Mouse (Mus musculus): ENCODE data around the gene B230104I21Rik. TPM values are rescaled to one million over a fixed set of nuclear protein-coding genes. Genes with fewer than 3 reads are reported as not detected.

B230104I21Rik gene
- polyA plus RNA-seq, 1 experiment from 2014 or later: 0.17 TPM

GRCm38 (mm10) chr4:154378876-154379275, 42.9 kb downstream of the B230104I21Rik start:
- Histone ChIP-seq H3K9ac (ENCODE audit: low read length) (no peak overlapping the region), H3K4me2 (ENCODE audit: low read depth, low read length) (no peak overlapping the region), H3K4me3 (ENCODE audit: low read length) (no peak overlapping the region), H3K36me3 (ENCODE audit: control insufficient read depth, insufficient read depth) (no peaks in the 10 kb centered on the region), H3K27ac (ENCODE audit: low read length) (no peak overlapping the region), H3K9me3 (replicated peaks; ENCODE audit: control insufficient read depth, low read length) (no peaks in the 10 kb centered on the region), H3K27me3 (ENCODE audit: control insufficient read depth, insufficient read depth, low read length) (no peaks in the 10 kb centered on the region; the same call in 1 of the 2 replicates), H3K4me1 (ENCODE audit: control insufficient read depth, insufficient read depth, low read length) (0 out of 2 replicates have a peak, but pooled peaks cover 2% of the 10 kb centered on the region)
- 89% methylated on average over 2 of the region's 2 CpGs for WGBS
- no peak for ATAC-seq (replicated peaks; ENCODE audit: extremely low read depth, insufficient read depth, low FRiP score)

GRCm38 (mm10) chr4:154385208-154385607, 49.3 kb downstream of the B230104I21Rik start:
- H3K27me3 ChIP-seq (ENCODE audit: control insufficient read depth, insufficient read depth, low read length): peaks cover 4% of the 10 kb centered on the region; the same call in 1 of the 2 replicates
- 74% methylated on average over 8 of the region's 8 CpGs for WGBS
- H3K36me3 ChIP-seq (ENCODE audit: control insufficient read depth, insufficient read depth): no peaks in the 10 kb centered on the region
- H3K9me3 ChIP-seq (replicated peaks; ENCODE audit: control insufficient read depth, low read length): no peaks in the 10 kb centered on the region
- H3K4me2 ChIP-seq (ENCODE audit: low read depth, low read length): no peak overlapping the region
- H3K4me1 ChIP-seq (ENCODE audit: control insufficient read depth, insufficient read depth, low read length): peaks cover 14% of the 10 kb centered on the region
- H3K9ac ChIP-seq (ENCODE audit: low read length): no peak overlapping the region
- no peak overlapping the region for H3K4me3 ChIP-seq (ENCODE audit: low read length)
- ATAC-seq (replicated peaks; ENCODE audit: extremely low read depth, insufficient read depth, low FRiP score): no peak
- no peak overlapping the region for H3K27ac ChIP-seq (ENCODE audit: low read length)

GRCm38 (mm10) chr4:154385918-154386317, 50.0 kb downstream of the B230104I21Rik start:
- WGBS: 49% methylated on average over 2 of the region's 2 CpGs
- H3K9me3 ChIP-seq (replicated peaks; ENCODE audit: control insufficient read depth, low read length): no peaks in the 10 kb centered on the region

GRCm38 (mm10) chr4:154386810-154387209, 50.9 kb downstream of the B230104I21Rik start:
- no peaks in the 10 kb centered on the region for H3K36me3 ChIP-seq (ENCODE audit: control insufficient read depth, insufficient read depth)
- no peak overlapping the region for H3K4me2 ChIP-seq (ENCODE audit: low read depth, low read length)
- no peak overlapping the region for H3K4me3 ChIP-seq (ENCODE audit: low read length)
- ATAC-seq (replicated peaks; ENCODE audit: extremely low read depth, insufficient read depth, low FRiP score): no peak
- H3K9me3 ChIP-seq (replicated peaks; ENCODE audit: control insufficient read depth, low read length): no peaks in the 10 kb centered on the region
- 0 out of 2 replicates have a peak overlapping the region, but pooled peaks have one; percentile 32 for H3K9ac ChIP-seq (ENCODE audit: low read length)
- 36% methylated on average over 8 of the region's 8 CpGs for WGBS
- H3K27ac ChIP-seq (ENCODE audit: low read length): no peak overlapping the region
- H3K27me3 ChIP-seq (ENCODE audit: control insufficient read depth, insufficient read depth, low read length): peaks cover 4% of the 10 kb centered on the region; the same call in 1 of the 2 replicates
- peaks cover 28% of the 10 kb centered on the region for H3K4me1 ChIP-seq (ENCODE audit: control insufficient read depth, insufficient read depth, low read length)

More at GRCm38 (mm10) chr4:154385918-154386317, 50.0 kb downstream of the B230104I21Rik start:
- H3K36me3 ChIP-seq (ENCODE audit: control insufficient read depth, insufficient read depth): no peaks in the 10 kb centered on the region
- no peak overlapping the region for H3K4me3 ChIP-seq (ENCODE audit: low read length)
- H3K4me2 ChIP-seq (ENCODE audit: low read depth, low read length): no peak overlapping the region
- peaks cover 19% of the 10 kb centered on the region for H3K4me1 ChIP-seq (ENCODE audit: control insufficient read depth, insufficient read depth, low read length)
- no peak for ATAC-seq (replicated peaks; ENCODE audit: extremely low read depth, insufficient read depth, low FRiP score)
- H3K27me3 ChIP-seq (ENCODE audit: control insufficient read depth, insufficient read depth, low read length): peaks cover 4% of the 10 kb centered on the region; the same call in 1 of the 2 replicates
- H3K9ac ChIP-seq (ENCODE audit: low read length): no peak overlapping the region
- H3K27ac ChIP-seq (ENCODE audit: low read length): no peak overlapping the region

- Histone ChIP-seq H3K27me3 (ENCODE audit: control insufficient read depth, insufficient read depth, low read length) (peaks cover 4% of the 10 kb centered on the region; the same call in 1 of the 2 replicates), H3K4me2 (ENCODE audit: low read depth, low read length) (no peak overlapping the region), H3K9me3 (replicated peaks; ENCODE audit: control insufficient read depth, low read length) (no peaks in the 10 kb centered on the region), H3K9ac (ENCODE audit: low read length) (no peak overlapping the region), H3K27ac (ENCODE audit: low read length) (no peak overlapping the region), H3K4me3 (ENCODE audit: low read length) (no peak overlapping the region), H3K4me1 (ENCODE audit: control insufficient read depth, insufficient read depth, low read length) (peaks cover 47% of the 10 kb centered on the region), H3K36me3 (ENCODE audit: control insufficient read depth, insufficient read depth) (no peaks in the 10 kb centered on the region)
- WGBS: 88% methylated on average over 2 of the region's 2 CpGs
- ATAC-seq (replicated peaks; ENCODE audit: extremely low read depth, insufficient read depth, low FRiP score): no peak
These were observed 53.7 kb downstream of the B230104I21Rik start for GRCm38 (mm10) chr4:154389641-154390040.

DNA sequence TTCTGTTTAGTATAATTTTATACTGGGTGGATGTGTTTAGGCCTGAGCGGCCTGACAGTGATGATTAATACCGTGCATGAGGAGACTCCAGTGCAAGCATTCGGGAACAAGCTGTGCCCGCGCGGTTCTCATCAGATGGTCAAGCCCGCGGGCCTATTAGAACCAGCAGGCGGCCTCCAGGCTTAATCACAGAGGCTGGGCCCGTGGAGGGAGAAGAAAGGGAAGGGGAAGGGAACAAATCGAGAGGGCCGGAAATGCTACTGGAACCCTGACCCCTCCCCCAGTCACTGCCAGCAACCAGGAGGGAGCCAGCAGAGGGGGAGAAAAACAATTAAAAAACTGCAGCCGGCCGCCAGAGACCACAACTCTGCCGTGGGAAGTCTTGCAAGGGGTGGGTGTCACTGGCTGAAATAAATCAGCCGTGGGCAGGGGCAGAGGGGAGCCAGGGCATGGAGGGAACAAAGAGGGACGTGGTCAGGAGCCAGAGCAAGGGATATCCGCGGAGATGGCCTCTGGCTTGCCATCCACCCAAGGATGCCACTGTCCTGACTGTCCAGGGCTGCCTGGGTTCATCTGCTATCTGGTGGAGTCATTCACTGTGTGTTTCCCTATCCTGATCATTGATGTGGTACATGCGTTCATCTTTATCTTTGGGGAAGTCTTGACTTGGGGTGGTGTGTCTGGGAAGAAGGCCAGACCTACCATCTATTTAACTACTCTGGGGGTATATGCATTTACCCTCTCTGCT, 54.6 kb downstream of the B230104I21Rik start:
- Histone ChIP-seq H3K9ac (ENCODE audit: low read length) (peak overlapping the region; percentile 10; the same call in 1 of the 2 replicates), H3K9me3 (replicated peaks; ENCODE audit: control insufficient read depth, low read length) (no peaks in the 10 kb centered on the region), H3K4me2 (ENCODE audit: low read depth, low read length) (no peak overlapping the region), H3K4me3 (ENCODE audit: low read length) (no peak overlapping the region), H3K27me3 (ENCODE audit: control insufficient read depth, insufficient read depth, low read length) (peaks cover 4% of the 10 kb centered on the region; the same call in 1 of the 2 replicates), H3K4me1 (ENCODE audit: control insufficient read depth, insufficient read depth, low read length) (peaks cover 48% of the 10 kb centered on the region), H3K36me3 (ENCODE audit: control insufficient read depth, insufficient read depth) (no peaks in the 10 kb centered on the region), H3K27ac (ENCODE audit: low read length) (no peak overlapping the region)
- 36% methylated on average over 20 of the region's 20 CpGs for WGBS
- ATAC-seq (replicated peaks; ENCODE audit: extremely low read depth, insufficient read depth, low FRiP score): no peak

DNA sequence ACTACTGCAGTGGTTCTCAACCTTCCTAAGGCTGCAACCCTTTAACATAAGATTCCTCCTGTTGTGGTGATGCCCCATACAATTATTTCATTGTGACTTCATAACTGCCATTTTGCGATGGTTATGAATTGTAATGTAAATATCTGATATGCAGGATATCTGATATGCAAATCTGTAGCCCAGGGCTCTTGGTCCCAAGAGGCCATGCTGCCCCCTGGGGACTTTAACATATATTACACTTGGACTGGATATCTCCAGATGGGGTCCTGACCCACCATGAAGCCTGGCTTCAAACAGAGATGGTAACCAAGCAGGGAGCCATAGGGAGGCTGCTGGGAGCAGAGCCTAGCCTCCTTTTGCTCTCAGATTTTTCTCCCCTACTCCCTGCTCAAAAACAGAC, 56.7 kb downstream of the B230104I21Rik start:
- H3K4me1 ChIP-seq (ENCODE audit: control insufficient read depth, insufficient read depth, low read length): peaks cover 38% of the 10 kb centered on the region
- H3K4me3 ChIP-seq (ENCODE audit: low read length): no peak overlapping the region
- peaks cover 4% of the 10 kb centered on the region; the same call in 1 of the 2 replicates for H3K27me3 ChIP-seq (ENCODE audit: control insufficient read depth, insufficient read depth, low read length)
- peak overlapping the region; percentile 92 for H3K27ac ChIP-seq (ENCODE audit: low read length)
- no peak for ATAC-seq (replicated peaks; ENCODE audit: extremely low read depth, insufficient read depth, low FRiP score)
- H3K9me3 ChIP-seq (replicated peaks; ENCODE audit: control insufficient read depth, low read length): no peaks in the 10 kb centered on the region
- H3K4me2 ChIP-seq (ENCODE audit: low read depth, low read length): no peak overlapping the region
- peak overlapping the region; percentile 39; the same call in 1 of the 2 replicates for H3K9ac ChIP-seq (ENCODE audit: low read length)
- H3K36me3 ChIP-seq (ENCODE audit: control insufficient read depth, insufficient read depth): no peaks in the 10 kb centered on the region
- WGBS: 69% methylated on average over 1 of the region's 1 CpGs

GRCm38 (mm10) chr4:154393196-154394122, 57.5 kb downstream of the B230104I21Rik start:
- peak overlapping the region; percentile 39; the same call in 1 of the 2 replicates for H3K9ac ChIP-seq (ENCODE audit: low read length)
- peaks cover 38% of the 10 kb centered on the region for H3K4me1 ChIP-seq (ENCODE audit: control insufficient read depth, insufficient read depth, low read length)
- no peaks in the 10 kb centered on the region for H3K27me3 ChIP-seq (ENCODE audit: control insufficient read depth, insufficient read depth, low read length)
- no peak overlapping the region for H3K4me3 ChIP-seq (ENCODE audit: low read length)
- H3K4me2 ChIP-seq (ENCODE audit: low read depth, low read length): peak overlapping the region; percentile 35; the same call in 1 of the 2 replicates
- no peaks in the 10 kb centered on the region for H3K36me3 ChIP-seq (ENCODE audit: control insufficient read depth, insufficient read depth)
- no peaks in the 10 kb centered on the region for H3K9me3 ChIP-seq (replicated peaks; ENCODE audit: control insufficient read depth, low read length)
- peak overlapping the region; percentile 92 for H3K27ac ChIP-seq (ENCODE audit: low read length)
- WGBS: 5% methylated on average over 18 of the region's 18 CpGs
- ATAC-seq (replicated peaks; ENCODE audit: extremely low read depth, insufficient read depth, low FRiP score): peak; percentile 93
